Mouse (Mus musculus) stomach, embryonic 16.5 days (tissue): ENCODE results near the gene Fam72a. TPM values are rescaled to one million over a fixed set of nuclear protein-coding genes. Genes with fewer than 3 reads are reported as not detected.
A peak's percentile ranks its signal among the peaks of the same experiment; 100 is the strongest.

Source experiments
- ATAC-seq: fragments of 200-750 bp; cut with Nextera tagmentation; 2 replicates; pipeline ENCODE4 v1.8.0; 2017; ENCODE audit warnings: moderate number of reproducible peaks, moderate TSS enrichment; ENCODE audit not compliant: insufficient read depth, low FRiP score
- H3K27ac ChIP-seq: fragments of 300-500 bp; sonication (generic); 2 replicates; pipeline ENCODE4 v1.5.1; 2014; ENCODE audit warnings: low read length
- H3K27me3 ChIP-seq: fragments of 300-500 bp; sonication (generic); 2 replicates; pipeline ENCODE4 v1.6.1; 2014; ENCODE audit warnings: low read length, control low read depth, mixed read lengths; ENCODE audit not compliant: control insufficient read depth, insufficient read depth
- H3K36me3 ChIP-seq: fragments of 300-500 bp; sonication (generic); 2 replicates; pipeline ENCODE4 v1.6.1; 2014; ENCODE audit warnings: low read length; ENCODE audit not compliant: control insufficient read depth, insufficient read depth
- H3K4me1 ChIP-seq: fragments of 300-500 bp; sonication (generic); 2 replicates; pipeline ENCODE4 v1.6.1; 2014; ENCODE audit warnings: low read length, control low read depth, mixed read lengths; ENCODE audit not compliant: control insufficient read depth, insufficient read depth
- H3K4me2 ChIP-seq: fragments of 300-500 bp; sonication (generic); 2 replicates; pipeline ENCODE4 v1.6.1; 2014; ENCODE audit warnings: low read depth, low read length, mixed read lengths
- H3K4me3 ChIP-seq: fragments of 300-500 bp; sonication (generic); replicated peaks from 2 replicates; pipeline ENCODE4 v1.5.1; 2014; ENCODE audit warnings: mild to moderate bottlenecking, low read length
- H3K9ac ChIP-seq: fragments of 300-500 bp; sonication (generic); 2 replicates; pipeline ENCODE4 v1.6.1; 2014; ENCODE audit warnings: low read length
- H3K9me3 ChIP-seq: fragments of 300-500 bp; sonication (generic); replicated peaks from 2 replicates; pipeline ENCODE4 v1.6.1; 2016; ENCODE audit warnings: low read length, control low read depth; ENCODE audit not compliant: control insufficient read depth
- WGBS: fragments of 180-500 bp; shearing (Covaris S2); extraction: QIAGEN DNeasy Blood & Tissue Kit; methylation state at CpG from one replicate; pipeline ENCODE4 v1.1.7; 2014; 5-methylcytosine and 5-hydroxymethylcytosine counted together
- polyA plus RNA-seq: library from polyadenylated mRNA; unstranded; fragments of >200 nt; fragmentation: Nextera tagmentation; extraction: Ambion mirVana; gene quantifications from 2 replicates; pipeline ENCODE4 v1.2.1, GENCODE M21; 2015

Gene Fam72a
- polyA plus RNA-seq, 1 experiment from 2014 or later, result 1.7 TPM

- Histone ChIP-seq H3K4me1 (peaks cover 8% of the 10 kb centered on the region), H3K36me3 (no peaks in the 10 kb centered on the region), H3K4me3 (no peak overlapping the region), H3K9me3 (no peaks in the 10 kb centered on the region), H3K4me2 (no peak overlapping the region), H3K27ac (no peak overlapping the region; the same call in 1 of the 2 replicates), H3K27me3 (no peaks in the 10 kb centered on the region), H3K9ac (no peak overlapping the region)
- WGBS, result 65% methylated on average over 4 of the region's 4 CpGs
- no peak for ATAC-seq
Observed at GRCm38 (mm10) chr1:131493966-131494898, 33.5 kb upstream of the Fam72a start.

- H3K9me3 ChIP-seq, result no peaks in the 10 kb centered on the region
- 86% methylated on average over 1 of the region's 1 CpGs for WGBS
- H3K27ac ChIP-seq, result no peak overlapping the region
- no peak for ATAC-seq
- H3K27me3 ChIP-seq, result no peaks in the 10 kb centered on the region
- H3K36me3 ChIP-seq, result no peaks in the 10 kb centered on the region
- H3K4me1 ChIP-seq, result peaks cover 13% of the 10 kb centered on the region
- no peak overlapping the region for H3K4me2 ChIP-seq
- no peak overlapping the region for H3K9ac ChIP-seq
- no peak overlapping the region for H3K4me3 ChIP-seq
Observed at GRCm38 (mm10) chr1:131498231-131498630, 29.5 kb upstream of the Fam72a start.

- H3K36me3 ChIP-seq, result no peaks in the 10 kb centered on the region
- no peak overlapping the region for H3K4me2 ChIP-seq
- no peak overlapping the region for H3K9ac ChIP-seq
- H3K4me1 ChIP-seq, result peaks cover 6% of the 10 kb centered on the region; the same call in 1 of the 2 replicates
- no peak for ATAC-seq
- WGBS, result 69% methylated on average over 1 of the region's 1 CpGs
- H3K27me3 ChIP-seq, result no peaks in the 10 kb centered on the region
- H3K9me3 ChIP-seq, result no peaks in the 10 kb centered on the region
- no peak overlapping the region for H3K4me3 ChIP-seq
- H3K27ac ChIP-seq, result peak overlapping the region; percentile 66; the same call in 1 of the 2 replicates
Observed at GRCm38 (mm10) chr1:131501681-131502080, 26.0 kb upstream of the Fam72a start.

GRCm38 (mm10) chr1:131511131-131511530 is 16.6 kb upstream of the Fam72a start:
- H3K9ac ChIP-seq, result no peak overlapping the region
- no peak overlapping the region for H3K4me3 ChIP-seq
- H3K27me3 ChIP-seq, result no peaks in the 10 kb centered on the region
- no peak for ATAC-seq
- H3K36me3 ChIP-seq, result no peaks in the 10 kb centered on the region
- no peaks in the 10 kb centered on the region for H3K4me1 ChIP-seq
- H3K27ac ChIP-seq, result 0 out of 2 replicates have a peak overlapping the region, but pooled peaks have one; percentile 4
- no peak overlapping the region for H3K4me2 ChIP-seq
- H3K9me3 ChIP-seq, result no peaks in the 10 kb centered on the region

GRCm38 (mm10) chr1:131511661-131512500 is 15.8 kb upstream of the Fam72a start:
- Histone ChIP-seq H3K36me3 (no peaks in the 10 kb centered on the region), H3K9ac (no peak overlapping the region), H3K9me3 (no peaks in the 10 kb centered on the region), H3K27ac (peak overlapping the region; percentile 56; the same call in 1 of the 2 replicates), H3K4me1 (no peaks in the 10 kb centered on the region), H3K4me3 (no peak overlapping the region), H3K27me3 (no peaks in the 10 kb centered on the region), H3K4me2 (no peak overlapping the region)
- WGBS, result 53% methylated on average over 3 of the region's 3 CpGs
- no peak for ATAC-seq

GRCm38 (mm10) chr1:131513136-131513535 is 14.6 kb upstream of the Fam72a start:
- H3K4me3 ChIP-seq, result no peak overlapping the region
- 84% methylated on average over 2 of the region's 2 CpGs for WGBS
- H3K27me3 ChIP-seq, result no peaks in the 10 kb centered on the region
- H3K27ac ChIP-seq, result no peak overlapping the region
- H3K9me3 ChIP-seq, result no peaks in the 10 kb centered on the region
- no peak for ATAC-seq
- no peaks in the 10 kb centered on the region for H3K4me1 ChIP-seq
- no peak overlapping the region for H3K9ac ChIP-seq
- no peak overlapping the region for H3K4me2 ChIP-seq
- no peaks in the 10 kb centered on the region for H3K36me3 ChIP-seq

- no peak overlapping the region for H3K9ac ChIP-seq
Observed at GRCm38 (mm10) chr1:131514197-131514596, 13.5 kb upstream of the Fam72a start.

GRCm38 (mm10) chr1:131516588-131516987 is 11.1 kb upstream of the Fam72a start:
- Histone ChIP-seq H3K27ac (no peak overlapping the region), H3K9ac (no peak overlapping the region), H3K27me3 (no peaks in the 10 kb centered on the region), H3K4me2 (no peak overlapping the region), H3K36me3 (no peaks in the 10 kb centered on the region), H3K9me3 (no peaks in the 10 kb centered on the region), H3K4me1 (0 out of 2 replicates have a peak, but pooled peaks cover 3% of the 10 kb centered on the region), H3K4me3 (no peak overlapping the region)
- 83% methylated on average over 3 of the region's 3 CpGs for WGBS
- no peak for ATAC-seq

More at GRCm38 (mm10) chr1:131514197-131514596, 13.5 kb upstream of the Fam72a start:
- H3K4me2 ChIP-seq, result no peak overlapping the region
- H3K4me1 ChIP-seq, result no peaks in the 10 kb centered on the region
- ATAC-seq, result no peak
- H3K9me3 ChIP-seq, result no peaks in the 10 kb centered on the region
- H3K4me3 ChIP-seq, result no peak overlapping the region
- no peaks in the 10 kb centered on the region for H3K27me3 ChIP-seq
- no peaks in the 10 kb centered on the region for H3K36me3 ChIP-seq
- H3K27ac ChIP-seq, result no peak overlapping the region
- 59% methylated on average over 1 of the region's 1 CpGs for WGBS

GRCm38 (mm10) chr1:131523794-131524193 is 3.9 kb upstream of the Fam72a start:
- ATAC-seq, result no peak
- H3K9ac ChIP-seq, result peak overlapping the region; percentile 33; the same call in 1 of the 2 replicates
- H3K4me1 ChIP-seq, result peaks cover 32% of the 10 kb centered on the region
- H3K27me3 ChIP-seq, result no peaks in the 10 kb centered on the region
- no peaks in the 10 kb centered on the region for H3K9me3 ChIP-seq
- no peaks in the 10 kb centered on the region for H3K36me3 ChIP-seq
- H3K27ac ChIP-seq, result no peak overlapping the region
- H3K4me2 ChIP-seq, result peak overlapping the region; percentile 95
- H3K4me3 ChIP-seq, result peak overlapping the region; percentile 24
- 48% methylated on average over 3 of the region's 3 CpGs for WGBS
